Comparison of ENCODE assay signal across 8 mouse cellular contexts in the genomic region with DNA sequence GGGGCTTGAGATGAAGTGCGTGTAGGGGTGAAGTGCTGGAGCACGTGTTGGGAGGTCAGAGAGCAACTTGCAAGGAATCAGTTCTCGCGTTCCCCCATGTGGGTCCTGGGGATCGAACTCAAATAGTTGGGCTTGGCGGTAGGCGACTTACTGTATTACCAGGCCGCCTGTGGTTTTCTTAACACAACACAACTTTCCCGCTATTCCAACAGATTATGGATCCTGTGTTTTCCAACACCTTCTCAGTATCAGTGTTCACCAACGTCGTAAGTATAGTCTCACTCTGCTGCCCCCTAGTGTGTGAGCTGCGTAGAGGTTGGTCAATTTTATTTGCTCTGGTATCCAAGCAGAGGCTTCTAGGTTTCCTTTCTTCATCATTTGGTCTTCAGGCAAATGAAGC. TPM values are rescaled to one million over a fixed set of nuclear protein-coding genes. Genes with fewer than 3 reads are reported as not detected.
DNase-seq lines count a peak whose midpoint lies in the region; ATAC-seq lines count a peak whose summit lies in the region.

No protein-coding gene starts in this region.

- intact Hi-C loops in heart, postnatal 25 days (cut with DNase I) = loop anchor here (5.0 kb wide), 1 partner anchor 79 kb away; no protein-coding TSS in a partner anchor

- peak; percentile 27 to 69 for DNase-seq in heart, adult 18-20 months
- DNase-seq in heart, postnatal 25 days (ENCODE audit: low spot score) = no peak
- DNase-seq in 416B (ENCODE audit: low read depth) = peak; percentile 60
- DNase-seq in WW6 (ENCODE audit: low read depth, low spot score) = peak; percentile 28
- DNase-seq in embryo, embryonic 11 days = peak; percentile 62
- DNase-seq in kidney, postnatal 14 days = peak; percentile 31
- DNase-seq in thymus, postnatal 10 days (ENCODE audit: low spot score in 2 of 2) = peak; percentile 7 to 61

- ATAC-seq in megakaryocyte-erythroid progenitor cell, adult 5-6 weeks (replicated peaks; ENCODE audit: low FRiP score, low TSS enrichment, poor library complexity, severe bottlenecking) = peak; percentile 68

RNA-seq across cellular contexts. Expression of gene Nkrf, which starts 8.6 kb away (rescaled TPM):
- 1 to 10 TPM; 3.2 to 3.8 TPM for total RNA-seq in heart, adult 18-20 months (2021)
- total RNA-seq in heart, postnatal 25 days (2021) = 1 to 10 TPM; 3.2 to 3.9 TPM
- total RNA-seq in megakaryocyte-erythroid progenitor cell, adult 5-6 weeks (2014; fragmentation: Nextera tagmentation) = 21.2 and 28.6 TPM in 2 replicates
- total RNA-seq in megakaryocyte-erythroid progenitor cell, adult 5-6 weeks (2017) = 16.0 and 16.4 TPM in 2 replicates

RNA-seq across cellular contexts. Expression of gene C330007P06Rik, which starts 37.4 kb away (rescaled TPM):
- 10 to 100 TPM; 15.2 to 18.2 TPM for total RNA-seq in heart, adult 18-20 months (2021)
- total RNA-seq in heart, postnatal 25 days (2021) = 10 to 100 TPM; 15.3 to 17.5 TPM
- 33.9 and 37.3 TPM in 2 replicates for total RNA-seq in megakaryocyte-erythroid progenitor cell, adult 5-6 weeks (2014; fragmentation: Nextera tagmentation)
- 63.0 and 67.4 TPM in 2 replicates for total RNA-seq in megakaryocyte-erythroid progenitor cell, adult 5-6 weeks (2017)

RNA-seq across cellular contexts. Expression of gene Ube2a, which starts 37.6 kb away (rescaled TPM):
- 10 to 100 TPM; 69.8 to 71.6 TPM for total RNA-seq in heart, adult 18-20 months (2021)
- total RNA-seq in heart, postnatal 25 days (2021) = 10 to 100 TPM; 67.5 to 77.9 TPM
- 65.0 and 68.2 TPM in 2 replicates for total RNA-seq in megakaryocyte-erythroid progenitor cell, adult 5-6 weeks (2014; fragmentation: Nextera tagmentation)
- total RNA-seq in megakaryocyte-erythroid progenitor cell, adult 5-6 weeks (2017) = 7.4 and 19.6 TPM in 2 replicates
